10 mouse cellular contexts compared by ENCODE assay signal in the genomic region with DNA sequence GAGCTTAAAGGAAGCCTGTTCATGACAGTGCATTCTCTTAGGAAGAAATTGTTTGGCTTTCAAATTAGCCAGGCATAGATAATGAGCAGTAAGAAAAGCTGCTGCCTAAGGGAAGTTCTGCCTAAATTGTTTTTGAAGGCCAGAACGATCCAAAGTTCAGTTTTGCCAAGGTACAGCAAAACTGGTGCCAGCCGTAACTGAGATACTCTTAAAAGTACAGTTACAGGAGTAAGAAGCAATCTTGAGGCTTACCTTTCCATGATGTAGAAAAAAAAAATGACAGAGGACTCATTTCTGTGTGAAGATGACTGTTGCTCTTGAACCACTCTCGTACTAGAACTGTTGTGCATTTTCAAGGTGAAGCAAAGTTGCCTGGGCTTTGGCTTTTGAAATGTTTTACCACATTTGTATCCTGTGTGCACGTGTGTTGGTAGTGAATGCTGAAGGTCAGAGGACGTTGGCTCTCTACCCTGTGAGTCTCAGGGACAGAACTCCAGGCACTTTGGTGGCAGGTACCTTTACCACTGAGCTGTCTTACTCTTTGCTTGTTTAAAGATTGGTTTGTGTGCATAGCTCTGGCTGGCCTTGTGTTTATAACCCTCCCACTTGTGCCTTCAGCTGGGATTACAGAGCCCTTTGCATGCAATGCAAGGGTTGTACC. TPM values are rescaled to one million over a fixed set of nuclear protein-coding genes. Genes with fewer than 3 reads are reported as not detected.
DNase-seq lines count a peak whose midpoint lies in the region; TF ChIP-seq lines count a peak whose summit lies in the region.
"Had no signal": no experiment of that assay in that cellular context is flagged by ENCODE, and none has a peak within 500 bp of the region (broad histone marks: within the 10 kb centered on the region; RNA-seq: fewer than 3 reads in every experiment).

No protein-coding gene starts in this region.

- H3K79me2 ChIP-seq in myocyte (ENCODE audit: control insufficient read depth, insufficient read depth) = peaks cover 51% of the 10 kb centered on the region

- no peak for TF ChIP-seq POLR2A in embryonic fibroblast, embryonic 13.5 days (IDR thresholded peaks at IDR 0.05; ENCODE audit: low read depth, low read length)
- TF ChIP-seq POLR2A in myocyte (IDR thresholded peaks at IDR 0.05; ENCODE audit: insufficient read length, low read depth) = no peak

- no peak for TF ChIP-seq CTCF in left cerebral cortex, adult 2 months (IDR thresholded peaks at IDR 0.05)
- TF ChIP-seq CTCF in embryonic fibroblast, embryonic 13.5 days (IDR thresholded peaks at IDR 0.05; ENCODE audit: borderline replicate concordance, insufficient read depth, low read length) = no peak

- no peak overlapping the region for H3K27ac ChIP-seq in left cerebral cortex, adult 2 months
- H3K27ac ChIP-seq in embryonic fibroblast, embryonic 13.5 days (ENCODE audit: insufficient read depth, low read length) = no peak overlapping the region
- H3K27ac ChIP-seq: midbrain, embryonic 12.5 days had no signal

- H3K27me3 ChIP-seq in myocyte (ENCODE audit: control insufficient read depth, insufficient read depth, insufficient read length) = no peaks in the 10 kb centered on the region
- H3K27me3 ChIP-seq: midbrain, embryonic 12.5 days had no signal

- peak overlapping the region; percentile 21 for H3K4me2 ChIP-seq in myocyte (ENCODE audit: low read depth)
- H3K4me2 ChIP-seq: midbrain, embryonic 12.5 days had no signal

- H3K4me1 ChIP-seq in embryonic fibroblast, embryonic 13.5 days (ENCODE audit: control insufficient read depth, insufficient read depth, low read length) = peaks cover 6% of the 10 kb centered on the region

- no peak overlapping the region for H3ac ChIP-seq in myocyte (ENCODE audit: control insufficient read depth, insufficient read length)

- peaks cover 12% of the 10 kb centered on the region for H3K36me3 ChIP-seq in myocyte (ENCODE audit: control insufficient read depth, insufficient read depth)

- peak overlapping the region; percentile 13; the same call in 1 of the 2 replicates for H3K4me3 ChIP-seq in left cerebral cortex, adult 2 months
- H3K4me3 ChIP-seq in embryonic fibroblast, embryonic 13.5 days (ENCODE audit: insufficient read depth, low read length) = peak overlapping the region; percentile 13; the same call in 1 of the 2 replicates
- no peak overlapping the region for H3K4me3 ChIP-seq in myocyte
- H3K4me3 ChIP-seq: erythroblast, embryonic 14.5 days; midbrain, embryonic 12.5 days had no signal

- no peak for DNase-seq in left cerebral cortex, adult 2 months (ENCODE audit: extremely low spot score in 1 of 2, low spot score in 2 of 2)
- no peak for DNase-seq in left cerebral cortex, adult 18-20 months (ENCODE audit: low spot score in 2 of 2)
- peak; percentile 84 for DNase-seq in kidney, adult 9 months
- no peak for DNase-seq in right cerebral cortex, postnatal 10 days (ENCODE audit: low spot score in 2 of 2)
- DNase-seq in lung, adult 18-20 months = no peak
- DNase-seq: heart, postnatal 14 days had no signal

- intact Hi-C loops in left cerebral cortex, adult 2 months (cut with DNase I) = no loop called here

TF ChIP-seq in myocyte, 11 proteins besides CTCF, POLR2A, EP300 and RAD21:
- TF ChIP-seq TCF3 (IDR thresholded peaks at IDR 0.05; ENCODE audit: insufficient read length, low read depth) (no peak), SRF (IDR thresholded peaks at IDR 0.05; ENCODE audit: control insufficient read depth, insufficient read length, low read depth) (no peak), USF1 (IDR thresholded peaks at IDR 0.05; ENCODE audit: low read depth) (no peak), MAX (IDR thresholded peaks at IDR 0.05; ENCODE audit: low read depth) (no peak), CEBPB (IDR thresholded peaks at IDR 0.05; ENCODE audit: insufficient read depth, poor library complexity, severe bottlenecking) (no peak), MYOG (IDR thresholded peaks at IDR 0.05; ENCODE audit: control insufficient read depth in 1 of 3, insufficient read depth in 1 of 3, insufficient read length in 2 of 3, low read depth in 2 of 3) (no peak), MYOD1 (IDR thresholded peaks at IDR 0.05; ENCODE audit: control insufficient read depth in 1 of 3, insufficient read length in 2 of 3, low read depth in 2 of 3) (no peak), TCF12 (IDR thresholded peaks at IDR 0.05; ENCODE audit: insufficient read depth, poor library complexity, severe bottlenecking) (no peak), REST (IDR thresholded peaks at IDR 0.05; ENCODE audit: insufficient read depth, insufficient read length) (no peak), E2F4 (IDR thresholded peaks at IDR 0.05; ENCODE audit: insufficient read depth) (no peak), POLR2AphosphoS2 (IDR thresholded peaks at IDR 0.05; ENCODE audit: insufficient read length, low read depth) (no peak)

RNA-seq across cellular contexts. Expression of gene Mgat2, which starts 3.0 kb away (rescaled TPM):
- 10 to 100 TPM; 27.0 to 28.9 TPM for total RNA-seq in left cerebral cortex, adult 2 months (2021)
- 10 to 100 TPM; 28.4 to 31.7 TPM for total RNA-seq in left cerebral cortex, adult 18-20 months (2021)
- 69.7 and 73.2 TPM in 2 replicates for polyA plus RNA-seq in embryonic fibroblast, embryonic 13.5 days (2011; ENCODE audit: insufficient read length, low read depth, missing spikeins)
- polyA plus RNA-seq in myocyte (2012; fragmentation: generic; extraction: Trizol) = 20.7 TPM

RNA-seq across cellular contexts. Expression of gene Rpl36al, which starts 3.1 kb away (rescaled TPM):
- 100 to 1,000 TPM; 174 to 177 TPM for total RNA-seq in left cerebral cortex, adult 2 months (2021)
- total RNA-seq in left cerebral cortex, adult 18-20 months (2021) = 100 to 1,000 TPM; 186 to 205 TPM
- 395 and 420 TPM in 2 replicates for polyA plus RNA-seq in embryonic fibroblast, embryonic 13.5 days (2011; ENCODE audit: insufficient read length, low read depth, missing spikeins)
- polyA plus RNA-seq in myocyte (2012; fragmentation: generic; extraction: Trizol) = 880 TPM

RNA-seq across cellular contexts. Expression of gene Gm49383, which starts 10.0 kb away (rescaled TPM):
- total RNA-seq in left cerebral cortex, adult 2 months (2021) = 1 to 10 TPM; 4.8 to 6.1 TPM
- total RNA-seq in left cerebral cortex, adult 18-20 months (2021) = 1 to 10 TPM; 4.3 to 5.4 TPM
- polyA plus RNA-seq in embryonic fibroblast, embryonic 13.5 days (2011; ENCODE audit: insufficient read length, low read depth, missing spikeins) = 3.7 and 4.4 TPM in 2 replicates
- polyA plus RNA-seq in myocyte (2012; fragmentation: generic; extraction: Trizol) = 2.6 TPM
- polyA plus RNA-seq: erythroblast, embryonic 14.5 days had no signal

RNA-seq across cellular contexts. Expression of gene Dnaaf2, which starts 11.3 kb away (rescaled TPM):
- 1 to 10 TPM; 1.7 TPM for total RNA-seq in left cerebral cortex, adult 2 months (2021)
- 1 to 10 TPM; 1.4 to 1.8 TPM for total RNA-seq in left cerebral cortex, adult 18-20 months (2021)
- 1.9 and 2.8 TPM in 2 replicates for polyA plus RNA-seq in embryonic fibroblast, embryonic 13.5 days (2011; ENCODE audit: insufficient read length, low read depth, missing spikeins)
- polyA plus RNA-seq in myocyte (2012; fragmentation: generic; extraction: Trizol) = 2.6 TPM

RNA-seq across cellular contexts. Expression of gene Gm49384, which starts 17.1 kb away (rescaled TPM):
- 1 to 10 TPM; 3.1 to 4.5 TPM for total RNA-seq in left cerebral cortex, adult 2 months (2021)
- total RNA-seq in left cerebral cortex, adult 18-20 months (2021) = 1 to 10 TPM; 3.3 to 4.1 TPM
- polyA plus RNA-seq in embryonic fibroblast, embryonic 13.5 days (2011; ENCODE audit: insufficient read length, low read depth, missing spikeins) = 10.8 and 12.2 TPM in 2 replicates
- 2.6 TPM for polyA plus RNA-seq in myocyte (2012; fragmentation: generic; extraction: Trizol)
- polyA plus RNA-seq: erythroblast, embryonic 14.5 days had no signal
